Mouse (Mus musculus) stomach, embryonic 14.5 days (tissue): ENCODE results near the gene Cpa4. TPM values are rescaled to one million over a fixed set of nuclear protein-coding genes. Genes with fewer than 3 reads are reported as not detected.

Experiments
- ATAC-seq: fragments of 200-750 bp; cut with Nextera tagmentation; 2 replicates; pipeline ENCODE4 v1.8.0; 2017; ENCODE audit warnings: low read depth, moderate TSS enrichment; ENCODE audit not compliant: insufficient number of reproducible peaks, insufficient read depth, low FRiP score
- H3K27ac ChIP-seq: fragments of 300-500 bp; sonication (generic); 2 replicates; pipeline ENCODE4 v1.5.1; 2014; ENCODE audit warnings: mild to moderate bottlenecking, low read length, moderate library complexity, mixed read lengths
- H3K27me3 ChIP-seq: fragments of 300-500 bp; sonication (generic); 2 replicates; pipeline ENCODE4 v1.6.1; 2014; ENCODE audit warnings: low read length, control low read depth, mixed read lengths; ENCODE audit not compliant: control insufficient read depth, insufficient read depth
- H3K36me3 ChIP-seq: fragments of 300-500 bp; sonication (generic); 2 replicates; pipeline ENCODE4 v1.6.1; 2014; ENCODE audit warnings: mild to moderate bottlenecking, control low read depth, low read length, moderate library complexity, mixed read lengths; ENCODE audit not compliant: control insufficient read depth, insufficient read depth
- H3K4me1 ChIP-seq: fragments of 300-500 bp; sonication (generic); 2 replicates; pipeline ENCODE4 v1.6.1; 2014; ENCODE audit warnings: low read length, control low read depth, mixed read lengths; ENCODE audit not compliant: control insufficient read depth, insufficient read depth
- H3K4me2 ChIP-seq: fragments of 300-500 bp; sonication (generic); replicated peaks from 2 replicates; pipeline ENCODE4 v1.6.1; 2014; ENCODE audit warnings: low read depth, low read length, control low read depth
- H3K4me3 ChIP-seq: fragments of 300-500 bp; sonication (generic); 2 replicates; pipeline ENCODE4 v1.5.1; 2014; ENCODE audit warnings: low read depth, low read length, control low read depth
- H3K9ac ChIP-seq: fragments of 300-500 bp; sonication (generic); replicated peaks from 2 replicates; pipeline ENCODE4 v1.6.1; 2014; ENCODE audit warnings: low read depth, mild to moderate bottlenecking, control low read depth, low read length, moderate library complexity, mixed read lengths
- H3K9me3 ChIP-seq: fragments of 300-500 bp; sonication (generic); 2 replicates; pipeline ENCODE4 v1.6.1; 2016; ENCODE audit warnings: low read depth, low read length, control low read depth; ENCODE audit not compliant: control insufficient read depth
- WGBS: fragments of 180-500 bp; shearing (Covaris S2); extraction: QIAGEN DNeasy Blood & Tissue Kit; methylation state at CpG from one replicate; pipeline ENCODE4 v1.1.7; 2014; 5-methylcytosine and 5-hydroxymethylcytosine counted together
- polyA plus RNA-seq: library from polyadenylated mRNA; unstranded; fragments of >200 nt; fragmentation: Nextera tagmentation; extraction: Ambion mirVana; gene quantifications from 2 replicates; pipeline ENCODE4 v1.2.1, GENCODE M21; 2014

Cpa4 gene
- polyA plus RNA-seq, 1 experiment from 2014 or later = 0.49 TPM

DNA sequence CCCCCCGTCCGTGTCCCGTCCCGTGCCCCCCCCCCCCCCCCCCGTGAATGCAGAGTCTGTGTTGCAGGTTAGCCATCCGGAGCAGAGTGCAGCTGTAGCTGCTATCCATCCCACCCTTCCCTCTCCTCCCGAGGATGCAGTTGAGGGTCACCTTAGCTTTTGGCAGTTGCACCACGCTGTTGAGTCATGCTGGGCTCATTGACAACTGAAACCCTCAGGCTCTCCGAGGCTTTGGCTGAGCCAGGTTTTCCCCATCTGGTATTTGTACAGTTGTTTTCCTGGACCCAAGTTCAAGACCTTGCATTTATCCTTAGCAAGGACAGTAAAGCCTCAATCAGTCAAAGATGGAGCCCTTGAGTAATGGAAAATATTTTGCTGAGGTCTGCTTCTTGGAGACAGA lies 12.1 kb upstream of the Cpa4 start:
- H3K27me3 ChIP-seq = no peaks in the 10 kb centered on the region
- no peaks in the 10 kb centered on the region for H3K4me1 ChIP-seq
- H3K9ac ChIP-seq = no peak overlapping the region
- ATAC-seq = no peak
- no peak overlapping the region for H3K4me3 ChIP-seq
- no peak overlapping the region for H3K4me2 ChIP-seq
- 14% methylated on average over 4 of the region's 9 CpGs for WGBS
- H3K36me3 ChIP-seq = no peaks in the 10 kb centered on the region
- H3K9me3 ChIP-seq = no peaks in the 10 kb centered on the region
- H3K27ac ChIP-seq = no peak overlapping the region

DNA sequence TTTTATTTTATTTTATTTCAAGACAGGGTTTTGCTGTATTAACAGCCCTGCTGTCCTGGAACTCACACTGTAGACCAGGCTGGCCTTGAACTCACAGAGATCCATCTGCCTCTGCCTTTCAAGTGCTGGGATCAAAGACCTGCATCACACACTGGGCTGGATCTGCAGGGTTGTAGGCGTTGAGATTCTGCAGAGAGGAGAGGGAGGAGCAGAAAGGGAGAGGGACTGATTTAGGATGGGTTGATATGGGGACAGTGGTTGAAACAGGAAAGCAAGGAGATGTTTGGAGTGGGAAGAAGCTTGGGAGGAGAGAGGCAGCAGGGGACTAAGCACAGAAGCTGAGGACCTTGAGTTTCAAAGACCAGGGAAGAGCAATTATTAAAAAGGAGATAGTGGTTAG lies 8.4 kb upstream of the Cpa4 start:
- ATAC-seq = no peak
- no peak overlapping the region for H3K4me2 ChIP-seq
- WGBS = 50% methylated on average over 1 of the region's 1 CpGs

DNA sequence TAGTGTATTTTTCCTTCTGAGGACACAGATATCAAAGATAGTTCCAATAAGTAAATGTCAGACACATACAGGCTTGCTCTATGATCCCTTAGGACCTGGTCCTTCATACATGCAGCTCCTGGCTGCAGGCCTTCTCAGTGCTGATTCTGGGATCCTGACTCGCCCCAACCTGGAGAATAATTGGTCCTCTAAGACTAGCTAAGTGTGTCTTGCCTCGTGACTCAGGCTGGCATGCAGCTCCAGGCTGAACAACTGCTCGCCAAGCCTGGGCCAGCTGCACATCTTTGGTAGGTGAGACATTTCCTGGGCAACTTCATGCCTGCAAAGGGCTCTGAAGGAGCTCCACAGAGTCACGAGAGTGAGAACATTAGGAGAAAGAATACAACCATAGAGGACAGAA lies 6.0 kb upstream of the Cpa4 start:
- WGBS = 73% methylated on average over 4 of the region's 4 CpGs
- no peak overlapping the region for H3K27ac ChIP-seq

More for the DNA sequence above, 8.4 kb upstream of the Cpa4 start:
- Histone ChIP-seq H3K27ac (no peak overlapping the region), H3K9ac (no peak overlapping the region), H3K36me3 (no peaks in the 10 kb centered on the region), H3K9me3 (no peaks in the 10 kb centered on the region), H3K27me3 (no peaks in the 10 kb centered on the region), H3K4me3 (no peak overlapping the region), H3K4me1 (no peaks in the 10 kb centered on the region)

DNA sequence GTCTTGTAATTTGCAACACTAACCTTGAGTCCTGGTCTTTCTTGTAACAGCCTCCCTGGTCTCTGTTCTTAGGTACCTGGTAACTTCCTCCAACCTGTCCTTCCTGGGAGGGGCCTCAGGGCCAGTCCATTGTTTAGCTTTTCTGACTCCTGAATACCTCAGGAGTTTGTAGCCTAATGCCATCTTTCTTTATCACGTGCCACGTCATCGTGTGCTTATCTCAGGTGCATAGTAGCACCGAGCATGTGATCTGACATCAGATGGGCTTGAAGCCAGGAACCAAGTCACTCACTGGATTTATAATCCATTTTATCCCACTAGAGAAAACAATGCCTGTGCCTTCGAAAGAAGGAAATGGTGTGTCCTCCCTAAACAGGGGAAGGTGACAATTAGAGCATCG lies 4.6 kb upstream of the Cpa4 start:
- Histone ChIP-seq H3K27ac (no peak overlapping the region), H3K4me2 (no peak overlapping the region), H3K4me3 (no peak overlapping the region), H3K36me3 (no peaks in the 10 kb centered on the region), H3K4me1 (no peaks in the 10 kb centered on the region), H3K27me3 (no peaks in the 10 kb centered on the region), H3K9ac (no peak overlapping the region), H3K9me3 (no peaks in the 10 kb centered on the region)
- ATAC-seq = peak; percentile 49; the same call in 1 of the 2 replicates
- WGBS = 68% methylated on average over 6 of the region's 6 CpGs

More for the DNA sequence above, 6.0 kb upstream of the Cpa4 start:
- Histone ChIP-seq H3K4me1 (no peaks in the 10 kb centered on the region), H3K9me3 (no peaks in the 10 kb centered on the region), H3K9ac (no peak overlapping the region), H3K27me3 (no peaks in the 10 kb centered on the region), H3K4me3 (no peak overlapping the region), H3K36me3 (no peaks in the 10 kb centered on the region), H3K4me2 (no peak overlapping the region)
- ATAC-seq = no peak

DNA sequence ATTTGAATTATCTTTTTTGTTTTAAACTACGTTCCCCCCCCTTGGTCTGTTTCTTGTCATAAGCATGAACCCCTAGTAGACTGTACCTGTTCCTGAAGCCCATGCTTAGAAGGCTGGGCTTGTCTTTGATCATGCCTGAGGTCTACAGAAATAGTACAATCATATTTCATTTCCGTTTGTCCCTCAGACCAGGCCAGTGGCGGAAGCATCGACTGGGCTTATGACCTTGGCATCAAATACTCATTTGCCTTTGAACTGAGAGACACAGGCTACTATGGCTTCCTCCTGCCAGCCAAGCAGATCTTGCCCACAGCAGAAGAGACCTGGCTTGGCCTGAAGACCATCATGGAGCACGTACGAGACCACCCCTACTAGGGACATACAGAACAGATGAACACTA lies 4.1 kb upstream of the Cpa4 start:
- WGBS = 86% methylated on average over 6 of the region's 6 CpGs
- Histone ChIP-seq H3K27ac (no peak overlapping the region), H3K27me3 (no peaks in the 10 kb centered on the region), H3K36me3 (no peaks in the 10 kb centered on the region), H3K4me2 (no peak overlapping the region), H3K9ac (no peak overlapping the region), H3K4me3 (no peak overlapping the region), H3K4me1 (no peaks in the 10 kb centered on the region), H3K9me3 (no peaks in the 10 kb centered on the region)
- ATAC-seq = no peak

- Histone ChIP-seq H3K36me3 (no peaks in the 10 kb centered on the region), H3K4me3 (no peak overlapping the region), H3K4me2 (no peak overlapping the region), H3K9me3 (no peaks in the 10 kb centered on the region), H3K27ac (no peak overlapping the region), H3K4me1 (peaks cover 6% of the 10 kb centered on the region), H3K27me3 (no peaks in the 10 kb centered on the region), H3K9ac (no peak overlapping the region)
- ATAC-seq = no peak
- WGBS = 63% methylated on average over 10 of the region's 10 CpGs
These were observed 1.2 kb downstream of the Cpa4 start for GRCm38 (mm10) chr6:30569331-30569730.

DNA sequence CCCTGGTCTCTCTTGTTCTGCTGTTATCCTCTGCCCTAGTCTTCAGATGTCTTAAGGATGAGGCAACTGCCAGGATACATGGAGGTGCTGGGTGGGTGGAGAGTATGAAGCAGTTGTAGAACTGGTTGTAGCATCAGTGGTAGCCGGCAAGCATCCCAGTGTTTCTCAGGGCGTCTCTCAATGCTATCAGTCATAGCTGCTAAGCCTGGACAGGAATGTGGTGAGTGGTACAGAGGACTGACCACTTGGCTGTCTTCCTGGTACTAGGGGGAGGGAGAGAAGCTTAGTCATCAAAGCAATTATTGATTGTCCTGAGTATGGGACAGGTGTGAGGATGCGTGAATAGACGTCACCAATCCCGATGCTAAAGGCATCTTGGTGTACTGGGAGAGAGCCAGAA lies 1.8 kb downstream of the Cpa4 start:
- no peaks in the 10 kb centered on the region for H3K9me3 ChIP-seq
- H3K27me3 ChIP-seq = no peaks in the 10 kb centered on the region
- ATAC-seq = no peak
- H3K9ac ChIP-seq = no peak overlapping the region
- no peaks in the 10 kb centered on the region for H3K36me3 ChIP-seq
- H3K27ac ChIP-seq = no peak overlapping the region
- H3K4me3 ChIP-seq = no peak overlapping the region
- H3K4me1 ChIP-seq = peaks cover 6% of the 10 kb centered on the region
- WGBS = 72% methylated on average over 5 of the region's 5 CpGs
- H3K4me2 ChIP-seq = no peak overlapping the region

DNA sequence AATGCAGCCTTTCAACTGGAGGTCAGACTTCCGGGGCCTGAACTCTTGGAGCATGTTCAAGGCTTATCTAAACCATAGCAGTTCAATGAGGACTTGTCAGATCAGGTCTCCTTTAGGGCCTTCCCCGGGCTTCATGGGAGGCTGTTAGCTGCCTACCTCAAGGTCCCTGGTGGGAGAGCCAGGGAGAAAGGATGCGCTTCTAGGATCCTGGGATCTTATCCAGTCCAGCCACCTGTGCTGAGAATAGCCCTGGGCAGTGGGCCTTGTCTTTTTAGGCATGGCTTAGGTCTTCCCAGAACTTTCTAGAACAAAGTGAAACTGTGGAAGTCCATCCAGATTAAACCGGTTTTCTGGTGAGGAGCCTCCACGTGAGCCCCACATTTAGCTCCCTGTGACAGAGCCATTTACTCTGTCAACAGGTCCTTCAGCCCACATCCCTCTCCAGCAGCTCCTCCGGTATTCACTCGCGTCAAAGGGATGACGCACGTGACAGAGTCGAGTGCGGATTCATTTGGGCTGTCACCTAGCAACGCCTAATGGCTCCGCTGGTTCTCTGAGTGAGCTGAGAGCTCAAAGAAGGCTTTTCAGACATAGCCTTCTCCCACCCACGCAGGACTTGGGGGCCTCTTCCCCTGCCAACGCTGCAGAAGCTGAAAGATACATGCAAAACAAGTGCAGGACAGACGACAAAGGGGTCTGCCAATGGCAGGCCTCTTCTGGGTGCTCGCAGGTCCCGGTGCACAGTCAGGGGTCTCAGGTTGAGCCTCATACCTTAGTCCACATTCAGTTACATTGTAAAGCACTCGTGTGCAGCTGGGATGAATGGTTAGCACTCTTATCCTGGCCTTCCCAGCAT lies 4.5 kb downstream of the Cpa4 start:
- Histone ChIP-seq H3K4me2 (no peak overlapping the region), H3K9ac (no peak overlapping the region), H3K27ac (peak overlapping the region; percentile 80), H3K9me3 (no peaks in the 10 kb centered on the region), H3K36me3 (no peaks in the 10 kb centered on the region), H3K4me3 (no peak overlapping the region), H3K4me1 (peaks cover 14% of the 10 kb centered on the region), H3K27me3 (no peaks in the 10 kb centered on the region)
- ATAC-seq = peak; percentile 46; the same call in 1 of the 2 replicates
- WGBS = 54% methylated on average over 20 of the region's 20 CpGs

GRCm38 (mm10) chr6:30573380-30573779 lies 5.2 kb downstream of the Cpa4 start:
- H3K4me3 ChIP-seq = no peak overlapping the region
- H3K27ac ChIP-seq = peak overlapping the region; percentile 80
- ATAC-seq = no peak
- no peaks in the 10 kb centered on the region for H3K27me3 ChIP-seq
- peaks cover 14% of the 10 kb centered on the region for H3K4me1 ChIP-seq
- no peak overlapping the region for H3K4me2 ChIP-seq
- 40% methylated on average over 5 of the region's 5 CpGs for WGBS
- H3K36me3 ChIP-seq = no peaks in the 10 kb centered on the region
- H3K9ac ChIP-seq = no peak overlapping the region
- no peaks in the 10 kb centered on the region for H3K9me3 ChIP-seq
